Mouse (Mus musculus) MEL (cell line): ENCODE measurements around the gene Zdhhc9. TPM values are rescaled to one million over a fixed set of nuclear protein-coding genes. Genes with fewer than 3 reads are reported as not detected.

Source experiments
- DNase-seq: peaks from one replicate; pipeline ENCODE4 v3.0.0; 2011; ENCODE audit warnings: low read depth, low spot score
- H3K27ac ChIP-seq: 2 replicates; pipeline ENCODE4 v1.5.1; 2012; ENCODE audit warnings: low read depth, mild to moderate bottlenecking, control low read depth, low read length, moderate library complexity; ENCODE audit not compliant: control insufficient read depth
- H3K27me3 ChIP-seq, 2 experiments: fragments of 150-350 bp in 1 of 2; sonication (generic) in 1 of 2; 2 replicates each; pipeline ENCODE4 v1.6.1; 2012; ENCODE audit warnings: low read length in 2 of 2, mild to moderate bottlenecking in 2 of 2, improper control_type of control experiment in 1 of 2, moderate library complexity in 1 of 2; ENCODE audit not compliant: insufficient read depth in 2 of 2, control insufficient read depth in 1 of 2
- H3K36me3 ChIP-seq, 2 experiments: 2 replicates each; pipeline ENCODE4 v1.6.1; 2012 to 2014; ENCODE audit warnings: low read length in 2 of 2, improper control_type of control experiment in 1 of 2, inconsistent platforms in 1 of 2, mild to moderate bottlenecking in 1 of 2; ENCODE audit not compliant: insufficient read depth in 2 of 2, control insufficient read depth in 1 of 2
- H3K4me1 ChIP-seq, 2 experiments: fragments of 150-350 bp in 1 of 2; sonication (generic) in 1 of 2; 2 replicates each; pipeline ENCODE4 v1.6.1; 2012; ENCODE audit warnings: low read length in 2 of 2, improper control_type of control experiment in 1 of 2, mild to moderate bottlenecking in 1 of 2; ENCODE audit not compliant: insufficient read depth in 2 of 2, control insufficient read depth in 1 of 2
- H3K4me3 ChIP-seq, 2 experiments: fragments of 150-350 bp in 1 of 2; sonication (generic) in 1 of 2; 2 replicates each; pipeline ENCODE4 v1.5.1; 2012; ENCODE audit warnings: low read depth in 2 of 2, low read length in 2 of 2, mild to moderate bottlenecking in 2 of 2, moderate library complexity in 2 of 2, control low read depth in 1 of 2, improper control_type of control experiment in 1 of 2; ENCODE audit not compliant: control insufficient read depth in 1 of 2, insufficient read depth in 1 of 2
- H3K79me2 ChIP-seq: 2 replicates; pipeline ENCODE4 v1.6.1; 2012; ENCODE audit warnings: mild to moderate bottlenecking, low read length, moderate library complexity; ENCODE audit not compliant: control insufficient read depth, poor library complexity, insufficient read depth
- H3K9ac ChIP-seq: 2 replicates; pipeline ENCODE4 v1.6.1; 2012; ENCODE audit warnings: low read depth, mild to moderate bottlenecking, control low read depth, low read length, moderate library complexity; ENCODE audit not compliant: control insufficient read depth, poor library complexity, severe bottlenecking
- H3K9me3 ChIP-seq: fragments of 150-350 bp; sonication (generic); replicated peaks from 2 replicates; pipeline ENCODE4 v1.6.1; 2012; ENCODE audit warnings: mild to moderate bottlenecking, low read length, improper control_type of control experiment, moderate library complexity; ENCODE audit not compliant: insufficient read depth
- CHD1 ChIP-seq: IDR thresholded peaks from 2 replicates; pipeline ENCODE4 v1.6.1; 2012; ENCODE audit warnings: low read depth, mild to moderate bottlenecking, inconsistent platforms, low read length, improper control_type of control experiment
- ELF1 ChIP-seq: IDR thresholded peaks from 2 replicates; pipeline ENCODE4 v1.6.1; 2014; ENCODE audit warnings: low read depth, mild to moderate bottlenecking, inconsistent platforms, low read length, improper control_type of control experiment, moderate library complexity
- GABPA ChIP-seq: IDR thresholded peaks from 2 replicates; pipeline ENCODE4 v1.6.1; 2012; ENCODE audit warnings: low read depth, mild to moderate bottlenecking, inconsistent platforms, low read length, improper control_type of control experiment, moderate library complexity
- HCFC1 ChIP-seq: IDR thresholded peaks from 2 replicates; pipeline ENCODE4 v1.6.1; 2012; ENCODE audit warnings: low read depth, mild to moderate bottlenecking, inconsistent platforms, low read length, improper control_type of control experiment, moderate library complexity
- KAT2A ChIP-seq: conservative IDR thresholded peaks from 2 replicates; pipeline ENCODE4 v1.6.1; 2012; ENCODE audit warnings: low read depth, low read length, improper control_type of control experiment, inconsistent platforms
- MAFK ChIP-seq: IDR thresholded peaks from 2 replicates; pipeline ENCODE4 v1.6.1; 2011; ENCODE audit warnings: low read depth, mild to moderate bottlenecking, low read length, improper control_type of control experiment, borderline replicate concordance
- MAX ChIP-seq: IDR thresholded peaks from 2 replicates; pipeline ENCODE4 v1.6.1; 2011; ENCODE audit warnings: low read length, improper control_type of control experiment
- MEF2A ChIP-seq: IDR thresholded peaks from 2 replicates; pipeline ENCODE4 v1.6.1; 2014; ENCODE audit warnings: low read depth, mild to moderate bottlenecking, inconsistent platforms, low read length, improper control_type of control experiment; ENCODE audit not compliant: poor library complexity, insufficient replicate concordance, severe bottlenecking; ENCODE audit errors: extremely low read depth
- MXI1 ChIP-seq: IDR thresholded peaks from 2 replicates; pipeline ENCODE4 v1.6.1; 2011; ENCODE audit warnings: mild to moderate bottlenecking, low read depth, low read length, improper control_type of control experiment
- NELFE ChIP-seq: IDR thresholded peaks from 2 replicates; pipeline ENCODE4 v1.6.1; 2011; ENCODE audit warnings: low read depth, low read length, improper control_type of control experiment
- NRF1 ChIP-seq: IDR thresholded peaks from 2 replicates; pipeline ENCODE4 v1.6.1; 2014; ENCODE audit warnings: low read depth, mild to moderate bottlenecking, inconsistent platforms, low read length, improper control_type of control experiment, moderate library complexity; ENCODE audit not compliant: poor library complexity, insufficient read depth, severe bottlenecking
- POLR2A ChIP-seq, 2 experiments: IDR thresholded peaks; 2 replicates each; pipeline ENCODE4 v1.6.1; 2011 to 2012; ENCODE audit warnings: low read length in 2 of 2, mild to moderate bottlenecking in 2 of 2, control low read depth in 1 of 2, improper control_type of control experiment in 1 of 2, low read depth in 1 of 2, moderate library complexity in 1 of 2; ENCODE audit not compliant: control insufficient read depth in 1 of 2, insufficient read depth in 1 of 2, poor library complexity in 1 of 2
- POLR2AphosphoS5 ChIP-seq: IDR thresholded peaks from 2 replicates; pipeline ENCODE4 v1.6.1; 2012; ENCODE audit warnings: low read depth, borderline replicate concordance, mild to moderate bottlenecking, inconsistent platforms, low read length, moderate library complexity, mixed read lengths
- SIN3A ChIP-seq: IDR thresholded peaks from 2 replicates; pipeline ENCODE4 v1.6.1; 2012; ENCODE audit warnings: low read length, improper control_type of control experiment, inconsistent platforms
- TAL1 ChIP-seq: IDR thresholded peaks from 2 replicates; pipeline ENCODE4 v1.6.1; 2012; ENCODE audit warnings: mild to moderate bottlenecking, inconsistent platforms, low read length, moderate library complexity, mixed read lengths
- TCF12 ChIP-seq: IDR thresholded peaks from 2 replicates; pipeline ENCODE4 v1.6.1; 2014; ENCODE audit warnings: low read depth, mild to moderate bottlenecking, inconsistent platforms, low read length, improper control_type of control experiment, moderate library complexity
- UBTF ChIP-seq: IDR thresholded peaks from 2 replicates; pipeline ENCODE4 v1.6.1; 2012; ENCODE audit warnings: low read depth, mild to moderate bottlenecking, inconsistent platforms, low read length, improper control_type of control experiment, moderate library complexity, borderline replicate concordance; ENCODE audit not compliant: insufficient read depth
- USF2 ChIP-seq, 2 experiments: IDR thresholded peaks; 2 replicates each; pipeline ENCODE4 v1.6.1; 2011 to 2012; ENCODE audit warnings: improper control_type of control experiment in 2 of 2, low read length in 2 of 2, borderline replicate concordance in 1 of 2, inconsistent platforms in 1 of 2, low read depth in 1 of 2, mild to moderate bottlenecking in 1 of 2; ENCODE audit not compliant: insufficient read depth in 1 of 2
- ZKSCAN1 ChIP-seq: IDR thresholded peaks from 2 replicates; pipeline ENCODE4 v1.6.1; 2012; ENCODE audit warnings: low read depth, mild to moderate bottlenecking, inconsistent platforms, low read length, improper control_type of control experiment, moderate library complexity
- ZNF384 ChIP-seq: IDR thresholded peaks from 2 replicates; pipeline ENCODE4 v1.6.1; 2012; ENCODE audit warnings: low read depth, mild to moderate bottlenecking, inconsistent platforms, low read length, improper control_type of control experiment
- polyA plus RNA-seq, 2 experiments: library from polyadenylated mRNA; stranded (reverse) in 1 of 2; unstranded in 1 of 2; fragments of >175 nt in 1 of 2; fragments of >200 nt in 1 of 2; gene quantifications; 2 replicates each; pipeline versions ENCODE4 v1.2.1 to v1.2.4; 2012; ENCODE audit warnings: low replicate concordance in 2 of 2, low read depth in 1 of 2; ENCODE audit not compliant: insufficient read length in 2 of 2, insufficient read depth in 1 of 2, missing spikeins in 1 of 2
- total RNA-seq: library from RNA; depleted of rRNA; stranded (reverse); fragments of 300-350 nt; gene quantifications from 2 replicates; pipeline ENCODE4 v1.2.3, GENCODE M21; 2012

Zdhhc9 gene
- total and polyA plus RNA-seq, 3 experiments, result 2.3 to 51.7 (median 8.3) TPM

DNA sequence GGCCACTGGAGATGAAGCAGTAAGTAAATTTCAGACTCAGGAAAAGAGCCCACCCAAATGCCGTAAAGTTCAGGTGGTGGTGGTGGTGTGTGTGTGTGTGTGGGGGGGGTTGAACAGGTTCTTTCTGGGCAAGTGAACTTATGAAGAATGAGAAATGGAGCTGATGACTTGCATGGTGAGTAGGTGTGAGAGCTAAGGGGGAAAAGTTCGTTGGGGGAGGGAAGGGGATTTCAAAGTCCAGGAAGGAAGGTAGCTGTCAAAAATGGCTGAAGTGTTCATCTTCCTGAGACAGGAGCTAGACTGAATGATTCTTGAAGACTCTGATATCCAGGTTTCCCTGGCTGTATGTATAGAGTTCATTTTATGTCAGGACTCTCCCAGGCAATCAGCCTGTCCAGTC is 61.5 kb downstream of the Zdhhc9 start:
- Histone ChIP-seq H3K4me1 (peaks cover 10 to 11% of the 10 kb centered on the region in 2 experiments), H3K9me3 (no peaks in the 10 kb centered on the region), H3K4me3 (no peak overlapping the region), H3K27ac (no peak overlapping the region; the same call in 1 of the 2 replicates), H3K27me3 (no peaks in the 10 kb centered on the region), H3K36me3 (peaks cover 0 to 11% of the 10 kb centered on the region in 2 experiments; a peak in 2 of 4 replicates), H3K9ac (no peak overlapping the region), H3K79me2 (no peaks in the 10 kb centered on the region)
- no peak for DNase-seq
- TF ChIP-seq ZNF384 (no peak), GABPA (no peak), KAT2A (no peak), POLR2A (IDR thresholded peaks at IDR 0.05; ENCODE audit: control insufficient read depth in 1 of 2, insufficient read depth in 1 of 2, low read depth in 1 of 2, low read length in 2 of 2, poor library complexity in 1 of 2) (no peak), ELF1 (no peak), ZKSCAN1 (no peak), CHD1 (no peak), USF2 (IDR thresholded peaks at IDR 0.05; ENCODE audit: borderline replicate concordance in 1 of 2, insufficient read depth in 1 of 2, low read depth in 1 of 2, low read length in 2 of 2) (no peak), MEF2A (no peak), MAX (no peak), NELFE (no peak), MXI1 (no peak), HCFC1 (no peak), SIN3A (no peak), POLR2AphosphoS5 (no peak), TAL1 (no peak), UBTF (no peak), NRF1 (no peak)

DNA sequence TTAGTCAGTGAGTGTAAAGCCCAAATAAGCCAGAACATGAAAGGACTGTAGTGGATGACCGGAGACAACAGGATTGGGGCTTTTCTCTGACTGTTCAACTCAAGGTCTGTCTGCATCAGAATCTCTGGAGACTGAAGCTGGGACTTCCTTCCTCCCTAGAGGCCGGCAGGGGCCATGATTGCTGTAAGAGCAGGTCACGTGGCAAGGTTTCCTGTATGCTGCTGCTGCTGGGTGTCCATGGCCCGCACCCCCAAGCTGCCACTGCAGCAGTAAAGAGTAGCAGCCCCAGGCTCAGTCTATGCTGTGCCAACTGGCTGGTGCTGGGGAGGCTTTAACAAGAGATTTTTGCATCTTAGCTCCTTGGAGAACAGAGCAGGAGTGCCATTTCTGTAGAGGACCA is 62.4 kb downstream of the Zdhhc9 start, which contains the start of gene Sash3:
TSS of gene Sash3 (plus strand) at position 175 of the 400 bp plus-strand sequence.
- H3K4me1 ChIP-seq, result peaks cover 11 to 20% of the 10 kb centered on the region in 2 experiments
- H3K27me3 ChIP-seq, result no peaks in the 10 kb centered on the region
- no peak within 1 kb of the TSS for H3K9ac ChIP-seq
- no peak within 1 kb of the TSS for H3K4me3 ChIP-seq
- no peaks in the 10 kb centered on the region for H3K9me3 ChIP-seq
- H3K36me3 ChIP-seq, result peaks cover 0 to 17% of the 10 kb centered on the region in 2 experiments; a peak in 2 of 4 replicates
- no peak within 1 kb of the TSS for H3K27ac ChIP-seq
- H3K79me2 ChIP-seq, result no peaks in the 10 kb centered on the region
- TF ChIP-seq MAFK (no peak), SIN3A (no peak), UBTF (no peak), TCF12 (no peak)
- no peak for DNase-seq
